Comparison of ENCODE assay signal across 23 mouse cellular contexts in genomic region chr11:85929651-85930050, GRCm38 (mm10). TPM values are rescaled to one million over a fixed set of nuclear protein-coding genes. Genes with fewer than 3 reads are reported as not detected.
"Had no signal": no experiment of that assay in that cellular context is flagged by ENCODE, and none has a peak within 500 bp of the region (broad histone marks: within the 10 kb centered on the region; RNA-seq: fewer than 3 reads in every experiment).

No protein-coding gene starts in this region.

- H3K27ac ChIP-seq: liver, embryonic 15.5 days; macrophage; midbrain, embryonic 13.5 days; midbrain, embryonic 15.5 days; neural tube, embryonic 13.5 days; neural tube, embryonic 15.5 days; stomach, embryonic 15.5 days; stomach, postnatal 0 days had no signal

- ATAC-seq: liver, postnatal 0 days; midbrain, embryonic 13.5 days; midbrain, embryonic 15.5 days had no signal

- DNase-seq: liver, postnatal 0 days; lung, embryonic 14.5 days; lung, postnatal 10 days; retina, postnatal 1 day; right cerebral cortex, adult 18-20 months; right cerebral cortex, postnatal 25 days; right cerebral cortex, postnatal 4 days; spleen, adult 18-20 months; thymus, adult 2 months; thymus, postnatal 25 days; thymus, postnatal 4 days had no signal

- H3K4me1 ChIP-seq: liver, embryonic 15.5 days had no signal

- H3K9me3 ChIP-seq: liver, embryonic 15.5 days; megakaryocyte, embryonic 14.5 days; midbrain, embryonic 13.5 days; midbrain, embryonic 15.5 days; neural tube, embryonic 13.5 days; neural tube, embryonic 15.5 days; stomach, embryonic 15.5 days had no signal

- H3K36me3 ChIP-seq: liver, embryonic 15.5 days; midbrain, embryonic 13.5 days; midbrain, embryonic 15.5 days; neural tube, embryonic 13.5 days; neural tube, embryonic 15.5 days; stomach, embryonic 15.5 days had no signal

- H3K4me2 ChIP-seq: liver, embryonic 15.5 days; lung, embryonic 14.5 days; midbrain, embryonic 11.5 days; midbrain, embryonic 13.5 days; midbrain, embryonic 15.5 days; neural tube, embryonic 13.5 days; neural tube, embryonic 15.5 days; stomach, embryonic 15.5 days had no signal

- H3K4me3 ChIP-seq: liver, embryonic 15.5 days; megakaryocyte, embryonic 14.5 days; midbrain, embryonic 13.5 days; midbrain, embryonic 15.5 days; neural tube, embryonic 13.5 days; neural tube, embryonic 15.5 days; stomach, embryonic 15.5 days had no signal

- H3K9ac ChIP-seq: liver, embryonic 15.5 days; liver, postnatal 0 days; lung, embryonic 14.5 days; midbrain, embryonic 13.5 days; midbrain, embryonic 15.5 days; neural tube, embryonic 13.5 days; neural tube, embryonic 15.5 days; stomach, embryonic 15.5 days had no signal

RNA-seq across cellular contexts. Expression of gene Tbx4, which starts 43.4 kb away (rescaled TPM):
- total RNA-seq: megakaryocyte progenitor cell, adult 5-6 weeks; monocyte, adult 5-6 weeks had no signal
- polyA plus RNA-seq: liver, embryonic 15.5 days; liver, postnatal 0 days; macrophage had no signal
